Mouse (Mus musculus): ENCODE data around the gene 1810030O07Rik.

1810030O07Rik gene

DNA sequence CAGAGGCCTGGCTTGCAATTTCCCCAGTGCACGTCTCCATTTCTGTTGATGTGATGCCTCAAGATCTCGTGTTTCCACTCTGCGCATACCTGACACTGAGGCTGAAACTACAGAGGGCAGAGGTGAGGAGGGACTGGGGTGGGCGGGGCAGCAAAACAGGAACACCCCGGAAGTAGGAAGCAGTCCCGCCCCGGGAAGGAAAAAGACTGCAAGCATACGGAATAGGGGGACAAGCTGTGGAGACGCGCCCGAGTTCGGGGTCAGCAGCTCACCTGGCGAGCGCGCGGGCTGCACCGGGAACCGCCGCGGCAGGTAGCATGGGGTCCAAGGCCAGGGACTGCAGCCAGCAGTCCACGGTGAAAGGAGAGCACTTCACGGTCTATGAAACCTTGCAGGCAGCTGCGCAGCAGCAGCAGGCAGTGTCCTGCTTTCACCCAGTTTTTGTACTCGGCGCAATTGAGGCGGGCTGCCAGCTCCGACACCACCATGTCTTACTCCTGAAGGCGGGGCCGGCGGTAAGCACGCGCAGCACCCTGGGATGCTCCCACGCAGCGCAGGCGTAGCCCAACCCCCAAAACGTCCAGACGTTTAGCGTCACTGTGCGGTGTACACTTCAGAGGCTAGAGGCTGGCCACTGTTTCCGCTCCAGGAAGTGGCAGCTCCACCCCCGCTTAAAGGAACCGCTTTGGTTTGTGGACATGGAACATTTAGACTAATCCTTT lies at the start of gene 1810030O07Rik:
Gene 1810030O07Rik, minus strand, starts transcription at position 615 of the 722 bp plus-strand sequence.
- 1% methylated on average over 42 of the region's 42 CpGs for WGBS

DNA sequence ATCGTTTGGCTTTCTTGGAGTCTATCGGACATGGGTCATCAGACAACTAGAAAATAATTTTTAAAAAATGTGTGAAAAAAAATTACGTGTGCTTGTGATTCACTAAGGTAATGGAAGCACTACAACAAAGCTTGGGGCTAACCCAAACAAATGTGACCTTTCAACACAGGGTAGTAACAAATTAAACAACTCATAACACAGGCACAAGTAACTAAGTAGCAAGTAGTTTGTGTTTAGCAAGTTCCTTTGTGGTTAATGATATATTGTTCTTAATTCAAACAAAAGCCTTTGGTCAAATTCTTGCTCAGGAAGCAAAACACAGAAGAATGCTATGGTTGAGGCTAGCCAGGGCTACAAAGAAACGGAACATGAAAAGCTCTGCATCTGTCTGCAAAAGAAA lies 42.6 kb upstream of the 1810030O07Rik start:
- 78% methylated on average over 4 of the region's 4 CpGs for WGBS

DNA sequence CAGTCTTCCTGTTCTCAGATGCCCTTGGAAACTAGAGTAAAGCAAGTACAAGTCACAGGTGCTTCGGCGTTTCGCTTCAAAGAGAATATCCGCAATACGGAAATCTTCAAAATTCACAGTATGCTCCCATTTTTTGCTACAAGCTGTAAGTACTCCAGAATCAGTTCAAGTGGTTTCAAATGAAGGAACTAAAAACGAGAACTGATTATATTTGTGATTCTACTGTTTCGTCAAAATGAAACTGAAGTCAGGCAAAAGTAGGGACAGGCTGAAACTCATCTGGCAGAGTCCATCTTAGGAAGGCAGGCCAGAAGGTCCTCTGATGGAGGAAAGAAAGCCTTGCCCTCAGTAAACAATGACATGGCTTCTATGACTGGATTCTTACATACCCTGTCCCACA lies 40.3 kb upstream of the 1810030O07Rik start:
- WGBS, result 84% methylated on average over 7 of the region's 7 CpGs

DNA sequence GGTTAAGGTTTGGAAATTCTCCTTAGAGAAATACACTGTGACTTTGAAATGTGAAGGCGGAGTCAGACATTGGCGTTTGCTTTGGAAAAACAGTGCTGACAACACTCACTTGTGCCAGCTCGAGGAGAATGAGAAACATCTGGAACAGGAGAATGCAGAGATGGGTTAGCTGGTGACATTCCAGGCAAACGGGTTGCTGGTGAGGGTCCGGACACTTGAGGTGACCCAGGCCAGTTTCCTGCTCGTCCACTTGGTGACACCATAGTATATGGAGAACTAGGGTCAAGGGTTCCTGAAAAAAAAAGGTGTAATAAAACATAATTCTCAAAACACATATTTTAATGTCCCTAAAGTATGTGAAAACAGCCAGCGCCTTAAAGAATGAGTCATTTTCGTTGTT lies 13.4 kb upstream of the 1810030O07Rik start:
- 79% methylated on average over 8 of the region's 8 CpGs for WGBS

DNA sequence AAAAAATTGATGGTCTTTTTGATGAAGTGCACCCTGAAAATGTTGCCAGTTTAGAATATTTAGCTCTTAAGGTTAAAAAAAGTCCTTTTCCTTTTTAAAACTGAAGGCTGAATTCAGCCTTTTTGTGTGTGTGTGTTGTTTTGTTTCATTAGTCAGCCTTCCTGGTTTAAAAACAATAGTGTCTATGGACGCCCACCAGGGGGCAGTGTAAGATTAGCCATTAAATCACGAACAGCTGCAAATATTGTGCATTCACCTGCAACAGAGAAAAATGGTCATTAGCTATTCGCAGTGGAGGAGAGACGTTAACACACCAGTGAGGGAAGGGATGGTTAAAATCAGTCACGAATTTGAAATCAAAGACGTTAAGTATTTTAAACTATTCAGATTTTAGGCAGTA lies 3.9 kb upstream of the 1810030O07Rik start:
- 5% methylated on average over 6 of the region's 6 CpGs for WGBS

DNA sequence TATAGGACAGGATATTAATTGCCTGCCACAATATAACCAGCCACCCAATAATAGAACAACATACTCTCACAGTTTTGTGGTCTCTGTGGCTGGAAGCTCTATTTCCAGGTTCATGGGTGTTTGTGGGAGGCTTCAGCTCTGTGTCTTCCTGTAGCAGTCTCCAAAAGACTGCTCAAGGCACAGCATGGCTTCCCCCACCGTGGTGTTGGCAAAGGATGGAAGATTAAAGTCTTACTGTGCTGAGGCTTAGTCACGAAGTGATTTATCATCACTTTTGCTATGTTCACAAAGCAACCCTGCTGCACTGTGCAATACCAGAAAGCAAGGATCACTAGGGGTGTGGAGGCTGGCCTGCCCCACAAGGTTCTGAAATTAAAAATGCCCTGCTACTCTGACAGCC lies 19.6 kb downstream of the 1810030O07Rik start:
- 25% methylated on average over 2 of the region's 2 CpGs for WGBS

DNA sequence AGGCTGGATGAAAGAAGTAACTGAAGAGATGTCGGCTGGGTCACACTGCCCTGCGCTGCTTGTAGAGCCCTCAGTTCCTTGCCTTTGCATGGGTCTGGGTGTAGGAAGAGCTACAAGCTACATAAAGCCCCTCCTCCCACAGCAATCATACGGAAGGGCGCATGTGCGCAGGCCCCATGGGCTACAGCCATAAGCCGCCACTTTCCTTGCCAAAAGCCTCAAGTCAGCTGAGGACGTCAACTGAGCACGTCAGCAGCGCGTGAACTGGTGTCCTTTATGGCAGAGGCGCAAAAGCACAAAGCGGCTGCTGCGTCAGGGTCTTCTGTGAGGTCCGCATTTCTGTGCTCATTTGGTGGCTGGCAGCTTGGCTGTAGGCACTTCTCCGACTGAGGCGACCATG lies 21.6 kb downstream of the 1810030O07Rik start:
- WGBS, result 92% methylated on average over 16 of the region's 16 CpGs

DNA sequence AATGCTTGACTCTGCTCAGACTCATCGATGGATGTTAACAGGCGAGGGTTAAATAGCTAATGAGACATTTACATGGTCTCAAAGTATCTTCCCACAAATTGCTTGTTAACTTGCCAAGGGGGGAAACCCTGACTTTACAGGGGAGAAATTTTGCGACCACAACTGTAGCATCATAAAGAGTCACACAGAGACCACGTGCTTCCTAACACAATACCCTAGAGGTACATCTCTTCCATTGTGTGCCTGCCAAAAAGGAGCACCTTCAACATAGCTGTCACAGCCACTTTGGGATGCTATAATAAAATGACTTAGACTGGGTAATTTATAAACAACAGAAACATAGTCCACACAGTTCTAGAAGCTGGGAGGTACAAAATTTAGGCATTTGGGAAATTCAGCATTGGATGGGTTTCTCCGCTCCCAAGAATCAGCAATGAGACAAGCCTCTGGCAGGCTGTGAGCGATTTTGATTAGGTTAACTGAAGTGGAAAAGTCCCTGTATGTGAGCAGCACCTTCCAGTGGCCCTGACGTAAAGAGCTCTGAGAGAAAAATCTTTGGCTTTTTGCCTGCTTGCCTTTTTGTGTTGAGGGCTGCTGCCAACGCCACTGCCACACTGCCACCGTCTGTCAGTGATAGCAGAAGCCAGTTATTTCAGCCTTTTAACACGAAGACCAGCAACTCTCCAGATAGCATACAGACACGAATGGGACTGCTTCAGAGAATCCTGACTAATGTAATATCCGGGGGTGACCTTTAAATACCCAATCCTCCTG lies 27.8 kb downstream of the 1810030O07Rik start:
- 35% methylated on average over 12 of the region's 12 CpGs for whole genome bisulfite sequencing

DNA sequence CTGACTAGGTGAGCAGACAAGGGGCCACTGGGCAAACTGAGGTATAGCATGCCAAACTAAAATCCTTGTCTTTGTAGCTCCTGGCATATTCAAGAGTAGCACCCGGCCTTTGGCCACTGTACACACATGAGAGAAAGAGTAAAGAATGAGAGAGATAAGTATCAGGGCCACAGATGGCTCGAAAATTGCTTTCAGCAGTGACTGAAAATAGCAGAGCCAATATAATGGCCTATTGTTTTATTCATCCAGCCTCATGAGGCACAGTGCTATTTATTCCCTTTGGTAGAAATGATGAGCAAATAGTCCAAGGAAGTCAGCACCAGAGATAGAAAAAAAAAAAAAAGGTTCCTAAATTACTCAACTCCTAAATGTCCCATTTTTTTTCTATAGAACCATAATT lies 28.5 kb downstream of the 1810030O07Rik start:
- 36% methylated on average over 2 of the region's 2 CpGs for WGBS

DNA sequence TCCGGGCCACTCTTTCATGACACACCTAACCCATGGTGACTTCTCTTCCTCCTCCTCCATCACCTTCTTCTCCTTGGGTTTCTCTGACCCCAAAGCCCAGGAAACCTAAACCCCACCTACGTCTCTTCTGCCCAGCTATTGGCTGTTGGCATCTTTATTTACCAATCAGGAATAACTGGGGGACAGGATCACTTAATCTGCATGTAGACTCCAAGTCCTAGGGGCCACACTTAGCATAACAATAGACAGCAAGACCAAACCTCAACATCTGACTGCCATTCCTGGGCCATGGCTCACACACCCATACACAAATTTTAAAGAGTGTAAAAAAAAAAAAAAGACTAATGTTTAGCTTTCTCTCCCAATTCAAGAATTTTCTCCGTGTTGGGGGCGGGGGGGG lies 48.3 kb downstream of the 1810030O07Rik start:
- WGBS, result 78% methylated on average over 4 of the region's 4 CpGs

DNA sequence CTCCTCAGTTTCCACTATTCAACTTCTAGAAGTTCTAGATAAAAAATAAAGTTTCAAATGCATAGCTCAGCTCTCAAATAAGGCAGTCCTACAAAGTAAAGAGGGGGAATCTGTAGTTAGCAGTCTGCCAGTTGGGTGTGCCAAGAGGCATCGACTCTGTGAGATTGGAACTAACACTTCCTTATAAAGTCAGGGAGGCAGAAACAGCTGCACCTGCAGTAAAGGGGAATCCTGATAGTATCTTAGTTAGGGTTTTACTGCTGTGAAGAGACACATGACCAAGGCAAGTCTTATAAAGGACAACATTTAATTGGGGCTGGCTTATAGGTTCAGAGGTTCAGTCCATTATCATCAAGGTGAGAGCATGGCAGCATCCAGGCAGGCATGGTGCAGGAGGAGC lies 61.1 kb downstream of the 1810030O07Rik start:
- 48% methylated on average over 1 of the region's 1 CpGs for WGBS

DNA sequence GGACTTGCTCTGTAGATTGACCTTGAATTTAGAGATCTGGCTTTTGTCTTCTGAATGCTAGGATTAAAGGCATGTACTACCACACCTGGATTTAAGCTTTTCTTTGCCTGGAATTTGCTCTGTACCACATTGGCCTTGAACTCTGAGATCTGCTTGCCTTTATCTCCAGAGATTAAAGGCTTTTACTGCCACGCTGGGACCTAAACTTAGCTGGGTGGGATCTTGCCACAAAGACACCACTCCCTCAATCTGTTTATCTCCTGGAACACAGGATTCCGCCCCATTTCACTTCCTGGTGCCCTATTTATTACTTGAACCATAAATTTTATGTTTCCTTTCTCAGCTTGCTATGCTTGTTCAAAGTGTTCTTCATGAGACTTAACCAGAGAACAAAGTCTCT lies 62.3 kb downstream of the 1810030O07Rik start:
- 85% methylated on average over 2 of the region's 2 CpGs for WGBS
